Mouse (Mus musculus) right cerebral cortex, postnatal 4 days (tissue): ENCODE measurements around the gene Zfp143.
"Not testable (repeated sequence)": the region's sequence is repeated elsewhere in the genome, so short reads cannot be mapped to it uniquely, and the experiment has no call there.

Source experiments
- DNase-seq: peaks from one replicate; pipeline ENCODE4 v3.0.0-alpha.2; 2022

The Zfp143 gene

GRCm38 (mm10) chr7:110097106-110097793 lies 36.2 kb downstream of the Zfp143 start:
- DNase-seq, result no peak

- no peak for DNase-seq
These were observed 39.8 kb downstream of the Zfp143 start for GRCm38 (mm10) chr7:110100854-110101253.

DNA sequence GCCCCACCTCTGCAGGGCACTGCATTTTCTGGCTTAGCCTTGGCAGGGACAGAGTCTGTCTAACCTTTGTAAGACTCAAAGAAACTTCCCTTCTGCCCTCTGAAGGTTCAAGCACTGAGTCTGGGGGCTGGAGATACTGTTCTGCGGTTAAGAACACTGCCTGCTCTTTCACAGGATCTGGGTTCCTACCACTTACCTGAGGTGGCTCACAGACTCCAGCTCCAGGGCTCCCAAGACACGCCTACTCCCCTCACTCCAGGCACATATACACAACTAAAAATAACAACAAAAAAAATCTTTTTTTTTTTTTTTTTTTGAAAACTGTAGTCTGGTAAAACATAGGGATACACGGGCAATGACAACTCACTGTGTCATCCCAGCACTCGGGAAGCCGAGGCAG lies 40.2 kb downstream of the Zfp143 start:
- no peak for DNase-seq

DNA sequence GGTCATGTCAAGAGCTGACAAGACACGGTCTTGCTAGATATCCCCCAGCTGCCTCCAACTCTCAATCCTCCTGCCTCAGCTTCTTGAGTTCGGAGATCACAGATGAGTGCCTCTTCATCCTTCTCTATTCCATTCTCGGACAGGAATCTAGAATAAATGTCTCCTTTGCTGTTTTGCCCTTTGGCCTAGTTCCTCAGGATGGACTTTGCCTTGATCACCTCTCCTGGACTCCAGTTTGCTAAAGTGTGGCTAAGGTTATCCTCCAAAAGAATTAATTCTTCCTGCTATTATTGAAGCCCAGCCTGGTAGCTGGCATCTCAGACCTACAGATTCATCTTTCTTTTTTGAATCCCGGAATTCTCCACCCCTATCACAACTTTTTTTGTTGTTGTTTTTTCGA lies 44.0 kb downstream of the Zfp143 start:
- no peak for DNase-seq

GRCm38 (mm10) chr7:110106633-110107032 lies 45.6 kb downstream of the Zfp143 start:
- DNase-seq, result no peak

DNA sequence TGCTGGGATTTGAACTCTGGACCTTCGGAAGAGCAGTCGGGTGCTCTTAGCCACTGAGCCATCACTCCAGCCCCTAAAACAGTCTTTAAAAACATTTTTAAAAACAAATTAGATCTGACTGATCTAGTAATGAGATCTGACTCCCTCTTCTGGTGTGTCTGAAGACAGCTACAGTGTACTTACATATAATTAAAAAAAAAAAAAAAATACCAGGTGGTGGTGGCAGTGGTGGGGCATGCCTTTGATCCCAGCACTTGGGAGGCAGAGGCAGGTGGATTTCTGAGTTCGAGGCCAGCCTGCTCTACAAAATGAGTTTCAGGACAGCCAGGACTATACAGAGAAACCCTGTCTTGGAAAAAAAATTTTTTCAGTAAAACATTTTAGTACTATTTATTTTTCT lies 47.5 kb downstream of the Zfp143 start:
- not testable (repeated sequence) for DNase-seq

DNA sequence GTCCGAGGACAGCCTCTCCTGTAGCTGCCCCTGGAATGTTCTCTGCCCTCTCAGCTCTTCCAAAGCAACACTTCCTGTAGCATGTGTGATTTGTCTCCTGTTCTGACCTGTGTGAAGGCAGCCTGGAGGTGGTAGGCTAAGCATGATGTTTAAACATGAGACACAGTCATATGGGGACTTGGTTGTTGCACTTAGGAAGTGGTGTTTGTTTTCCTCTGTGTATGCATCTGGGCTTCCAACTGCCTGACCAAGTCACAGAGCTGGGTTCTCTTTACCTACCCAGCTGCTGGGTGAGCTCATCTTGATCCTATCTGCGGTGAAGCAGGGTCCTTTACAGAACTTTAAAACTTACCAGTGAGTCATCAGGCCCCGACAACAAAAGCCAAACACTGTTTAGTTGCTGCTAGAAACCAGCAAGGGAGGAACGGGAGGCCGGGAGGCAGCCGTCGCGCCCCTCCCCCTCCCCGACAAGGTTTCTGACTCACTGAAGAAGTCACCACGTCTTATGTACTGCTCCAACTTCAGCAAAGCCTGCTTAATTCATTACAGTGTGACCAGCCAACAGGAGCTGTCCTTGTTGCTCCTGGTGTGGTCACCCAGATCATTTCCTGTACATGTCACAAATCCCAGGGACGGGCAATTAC lies 48.1 kb downstream of the Zfp143 start:
- peak; percentile 49 for DNase-seq

- DNase-seq, result no peak
These were observed 49.1 kb downstream of the Zfp143 start for GRCm38 (mm10) chr7:110110061-110110656.

DNA sequence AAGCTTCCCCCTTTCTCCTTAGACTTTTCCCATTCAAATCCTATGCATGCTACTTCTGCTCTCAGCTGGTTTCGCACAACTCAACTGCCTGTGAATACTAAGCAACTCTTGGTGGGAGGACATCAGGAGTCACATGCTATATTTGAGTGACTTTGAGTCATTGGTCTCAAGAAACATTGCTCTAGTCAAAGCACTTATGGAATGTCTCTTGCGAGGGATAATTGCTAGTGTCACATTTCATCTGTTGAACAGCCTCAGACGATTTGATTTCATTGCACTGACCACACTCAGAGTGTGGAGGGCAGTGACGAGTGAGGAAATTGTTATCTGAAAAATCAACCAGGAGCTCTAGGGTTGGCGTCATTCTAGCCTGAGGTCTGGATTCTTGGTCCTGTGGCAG lies 53.7 kb downstream of the Zfp143 start:
- DNase-seq, result no peak

- DNase-seq, result no peak
These were observed 55.8 kb downstream of the Zfp143 start for GRCm38 (mm10) chr7:110116731-110117291.

GRCm38 (mm10) chr7:110118448-110118847 lies 57.4 kb downstream of the Zfp143 start:
- DNase-seq, result no peak

- DNase-seq, result no peak
These were observed 59.3 kb downstream of the Zfp143 start for GRCm38 (mm10) chr7:110120157-110120784.

GRCm38 (mm10) chr7:110121162-110121515 lies 60.1 kb downstream of the Zfp143 start:
- DNase-seq, result no peak

DNA sequence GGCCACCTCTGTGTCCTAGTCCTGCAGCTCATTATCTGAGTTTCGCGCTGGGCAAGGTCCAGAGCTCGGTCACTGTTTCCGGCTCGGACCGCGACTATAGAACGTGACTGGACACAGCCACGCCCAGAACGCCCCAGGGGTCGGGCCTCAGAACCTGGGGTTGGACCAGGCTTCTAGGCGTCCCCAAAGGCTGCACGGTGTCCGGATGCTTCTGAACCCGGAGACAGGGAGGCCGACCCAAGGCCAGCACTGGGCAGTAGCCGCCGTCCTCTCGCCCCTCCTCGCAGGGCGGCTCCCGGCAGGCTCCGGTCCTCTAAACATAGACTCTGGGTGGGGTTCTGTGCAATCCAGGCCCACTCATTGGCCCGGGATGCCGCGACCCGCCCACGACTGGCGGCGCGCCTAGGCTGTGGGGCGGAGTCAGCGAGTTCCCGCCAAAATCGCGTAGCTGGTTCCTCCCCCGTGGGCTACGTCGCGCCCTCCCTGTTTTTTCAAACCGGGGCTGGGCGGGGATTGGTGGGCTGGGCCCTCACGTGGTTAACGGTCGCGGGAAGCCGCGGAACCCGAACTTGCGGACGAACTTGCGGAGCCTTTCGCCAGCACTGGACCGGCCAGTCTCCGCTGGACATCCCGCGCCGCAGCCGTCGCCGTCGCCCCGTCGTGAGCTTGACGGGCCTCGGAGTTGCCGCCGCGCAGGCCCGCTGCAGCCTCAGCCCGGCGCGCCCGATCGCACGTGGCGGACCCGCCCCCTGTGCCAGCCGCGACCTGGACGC lies 60.7 kb downstream of the Zfp143 start, which contains the start of gene Wee1:
Gene Wee1, plus strand, starts transcription at position 531 of the 773 bp plus-strand sequence.
- DNase-seq, result peak; percentile 98

DNA sequence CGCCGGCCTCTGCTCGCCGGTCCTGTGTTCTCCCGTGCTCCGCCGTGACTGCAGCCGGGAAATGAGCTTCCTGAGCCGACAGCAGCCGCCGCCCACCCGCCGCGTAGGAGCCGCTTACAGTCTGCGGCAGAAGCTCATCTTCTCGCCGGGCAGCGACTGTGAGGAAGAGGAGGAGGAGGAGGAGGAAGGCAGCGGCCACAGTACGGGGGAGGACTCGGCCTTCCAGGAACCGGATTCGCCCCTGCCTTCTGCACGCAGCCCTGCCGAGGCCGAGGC lies 61.2 kb downstream of the Zfp143 start:
- no peak for DNase-seq

GRCm38 (mm10) chr7:110122565-110123422 lies 61.8 kb downstream of the Zfp143 start:
- DNase-seq, result peak; percentile 47

DNA sequence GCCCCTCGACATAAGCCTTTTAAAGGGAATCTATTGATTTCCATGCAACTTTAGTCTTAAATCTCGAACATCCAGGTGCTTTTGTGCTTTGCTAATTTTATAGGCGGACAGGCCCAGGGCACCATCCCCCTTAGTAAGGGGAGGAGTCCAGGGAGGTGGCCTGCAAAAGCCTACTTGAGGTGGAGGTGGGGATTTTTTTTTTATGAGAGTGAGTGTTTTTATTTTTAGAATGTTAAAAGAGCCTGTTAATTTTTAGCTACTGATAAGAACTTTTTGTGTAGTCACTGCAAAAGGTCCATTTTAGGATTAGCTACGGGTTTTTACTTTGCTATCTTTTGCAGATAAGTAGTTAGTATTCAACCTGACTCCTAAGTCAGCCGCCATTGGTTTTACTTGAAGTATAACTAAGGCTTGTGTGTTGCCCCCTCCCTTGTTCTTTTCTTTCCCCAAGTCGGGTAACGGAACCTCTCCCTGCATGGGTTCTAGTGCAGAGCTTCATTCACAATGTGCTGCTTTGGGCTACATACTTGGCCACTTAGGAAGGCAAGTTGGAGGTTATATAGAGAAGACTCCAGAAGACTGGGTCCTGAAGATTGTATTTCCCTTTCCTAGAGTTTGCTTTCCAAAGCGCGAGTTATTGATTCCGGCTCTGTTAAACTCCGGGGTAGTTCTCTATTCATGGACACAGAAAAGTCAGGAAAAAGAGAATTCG lies 63.0 kb downstream of the Zfp143 start:
- DNase-seq, result no peak

DNA sequence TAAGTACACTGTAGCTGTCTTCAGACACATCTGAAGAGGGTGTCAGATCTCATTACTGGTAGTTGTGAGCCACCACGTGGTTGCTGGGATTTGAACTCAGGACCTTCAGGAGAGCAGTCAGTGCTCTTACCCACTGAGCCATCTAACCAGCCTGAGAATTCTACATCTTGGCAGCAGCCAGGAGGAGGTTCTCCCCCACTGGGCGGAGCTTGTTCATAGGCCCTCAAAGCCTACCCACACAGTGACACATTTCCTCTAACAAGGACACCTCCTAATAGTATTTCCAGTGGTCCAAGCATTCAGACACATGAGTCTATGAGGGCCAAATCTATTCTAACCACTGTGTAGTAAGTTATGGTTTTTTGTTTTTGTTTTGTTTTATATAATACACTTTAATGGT lies 67.5 kb downstream of the Zfp143 start:
- DNase-seq, result no peak

- not testable (repeated sequence) for DNase-seq
These were observed 71.3 kb downstream of the Zfp143 start for GRCm38 (mm10) chr7:110132272-110132671.

DNA sequence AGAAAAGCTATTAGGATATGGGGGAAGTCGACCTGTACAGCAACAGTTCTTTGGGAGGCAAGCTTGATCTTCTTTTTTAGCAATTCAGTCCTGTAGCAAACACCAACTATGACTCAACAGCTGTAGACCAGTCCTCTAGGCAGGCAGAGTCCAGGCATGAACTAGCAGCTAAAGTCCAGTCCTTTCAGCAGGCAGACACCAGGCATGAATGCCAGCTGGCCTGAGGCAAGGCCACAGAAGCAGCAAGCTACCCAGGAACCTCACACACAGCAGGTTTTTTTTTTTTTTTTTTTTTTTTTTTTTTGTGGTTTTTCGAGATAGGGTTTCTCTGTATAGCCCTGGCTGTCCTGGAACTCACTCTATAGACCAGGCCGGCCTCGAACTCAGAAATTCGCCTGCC lies 73.0 kb downstream of the Zfp143 start:
- DNase-seq, result no peak

GRCm38 (mm10) chr7:110138538-110138937 lies 77.5 kb downstream of the Zfp143 start:
- DNase-seq, result no peak
